Mouse (Mus musculus): Measurements from ENCODE around the gene Atg10. TPM values are rescaled to one million over a fixed set of nuclear protein-coding genes. Genes with fewer than 3 reads are reported as not detected.

Gene Atg10
- polyA plus RNA-seq, 1 experiment from 2014 or later = 13.6 TPM

DNA sequence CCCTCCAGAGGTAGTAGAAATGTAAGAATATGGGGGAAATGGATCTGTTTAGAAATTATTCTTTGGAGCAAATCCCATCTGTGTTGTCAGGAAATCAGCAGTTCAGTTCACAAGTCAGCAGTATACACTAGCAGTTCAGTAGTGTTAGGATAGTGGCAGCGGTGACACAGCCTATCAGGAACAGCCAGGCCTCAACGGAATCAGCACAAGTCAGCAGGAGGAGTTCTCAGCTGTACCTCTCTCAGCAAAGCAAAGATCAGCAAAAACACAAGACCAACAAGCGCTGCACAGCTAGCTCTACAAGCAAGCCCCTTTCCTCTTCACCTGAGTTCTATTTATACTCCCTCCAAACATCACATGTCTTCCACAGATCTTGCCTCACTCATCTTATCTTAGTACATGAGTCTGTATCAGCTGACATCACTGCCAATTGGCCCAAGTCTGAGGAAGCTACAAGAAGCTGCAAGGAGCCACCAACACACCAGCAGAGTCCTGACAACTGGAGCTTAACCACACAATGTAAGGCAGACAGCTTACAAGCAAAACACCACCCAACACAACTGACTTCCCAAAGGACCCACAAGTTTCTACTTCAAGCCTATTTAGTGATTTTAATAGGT is 38.4 kb downstream of the Atg10 start:
- no peaks in the 10 kb centered on the region for H3K27me3 ChIP-seq (ENCODE audit: control insufficient read depth, insufficient read depth, low read length)
- H3K4me2 ChIP-seq (ENCODE audit: low read depth, severe bottlenecking) = no peak overlapping the region
- no peak for ATAC-seq (ENCODE audit: insufficient number of reproducible peaks, low FRiP score, low TSS enrichment, low read depth)
- H3K36me3 ChIP-seq (ENCODE audit: control insufficient read depth, insufficient read depth, low read length) = no peaks in the 10 kb centered on the region
- no peak overlapping the region for H3K27ac ChIP-seq (replicated peaks; ENCODE audit: low read depth, low read length)
- H3K9me3 ChIP-seq (ENCODE audit: control insufficient read depth, low read length) = no peaks in the 10 kb centered on the region
- H3K4me3 ChIP-seq (ENCODE audit: low read depth, low read length) = no peak overlapping the region
- peaks cover 5% of the 10 kb centered on the region; the same call in 1 of the 2 replicates for H3K4me1 ChIP-seq (ENCODE audit: control insufficient read depth, insufficient read depth, low read length)
- no peak for DNase-seq (ENCODE audit: low spot score)
- H3K9ac ChIP-seq (ENCODE audit: low read length) = no peak overlapping the region
- 87% methylated on average over 3 of the region's 3 CpGs for WGBS

DNA sequence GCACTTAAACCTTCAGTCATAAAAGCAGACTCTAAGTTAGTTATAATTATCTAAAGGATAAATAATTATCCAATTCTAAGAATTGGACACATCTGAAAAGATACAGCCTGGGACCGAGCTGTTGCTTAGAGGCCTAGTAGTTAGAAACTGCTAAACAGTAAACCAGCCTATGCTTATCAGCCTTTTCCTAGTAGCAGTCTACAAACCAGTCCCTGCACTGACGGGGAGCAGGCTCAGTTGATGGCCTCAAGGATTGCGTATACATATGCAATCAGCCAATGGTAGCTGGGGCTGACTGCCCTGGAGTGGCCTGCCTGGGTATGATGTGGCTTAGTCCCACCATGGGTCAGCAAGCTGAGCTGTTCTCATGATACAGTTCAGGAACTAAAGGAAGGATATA is 39.5 kb downstream of the Atg10 start:
- Histone ChIP-seq H3K9me3 (ENCODE audit: control insufficient read depth, low read length) (no peaks in the 10 kb centered on the region), H3K4me3 (ENCODE audit: low read depth, low read length) (no peak overlapping the region), H3K27ac (replicated peaks; ENCODE audit: low read depth, low read length) (no peak overlapping the region), H3K27me3 (ENCODE audit: control insufficient read depth, insufficient read depth, low read length) (no peaks in the 10 kb centered on the region), H3K4me1 (ENCODE audit: control insufficient read depth, insufficient read depth, low read length) (peaks cover 5% of the 10 kb centered on the region), H3K4me2 (ENCODE audit: low read depth, severe bottlenecking) (no peak overlapping the region), H3K36me3 (ENCODE audit: control insufficient read depth, insufficient read depth, low read length) (no peaks in the 10 kb centered on the region), H3K9ac (ENCODE audit: low read length) (no peak overlapping the region)
- WGBS = 65% methylated on average over 3 of the region's 3 CpGs
- ATAC-seq (ENCODE audit: insufficient number of reproducible peaks, low FRiP score, low TSS enrichment, low read depth) (no peak), DNase-seq (ENCODE audit: low spot score) (no peak)

DNA sequence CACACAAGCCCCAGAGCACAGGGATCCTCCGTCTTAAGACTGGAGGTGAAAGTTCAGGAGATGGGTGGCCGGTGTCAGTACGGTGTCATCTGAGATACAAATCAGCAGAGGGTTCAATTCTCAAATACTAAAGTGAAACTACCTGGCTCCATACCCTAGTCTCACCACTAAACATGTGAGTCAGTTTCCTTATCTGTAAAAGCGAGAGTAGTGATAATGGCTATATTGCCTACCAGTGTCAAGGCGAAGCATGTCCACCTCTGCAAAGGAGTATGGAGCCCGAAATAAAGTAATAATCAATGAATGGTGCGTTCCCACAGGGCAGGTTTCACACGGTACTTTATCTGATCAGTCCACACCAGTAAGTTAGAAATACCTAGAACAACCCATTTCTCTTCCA is 43.4 kb downstream of the Atg10 start:
- no peak for ATAC-seq (ENCODE audit: insufficient number of reproducible peaks, low FRiP score, low TSS enrichment, low read depth)
- peaks cover 3% of the 10 kb centered on the region for H3K4me1 ChIP-seq (ENCODE audit: control insufficient read depth, insufficient read depth, low read length)
- no peaks in the 10 kb centered on the region for H3K36me3 ChIP-seq (ENCODE audit: control insufficient read depth, insufficient read depth, low read length)
- H3K9ac ChIP-seq (ENCODE audit: low read length) = no peak overlapping the region
- H3K9me3 ChIP-seq (ENCODE audit: control insufficient read depth, low read length) = no peaks in the 10 kb centered on the region
- no peak overlapping the region for H3K4me3 ChIP-seq (ENCODE audit: low read depth, low read length)
- no peak overlapping the region for H3K27ac ChIP-seq (replicated peaks; ENCODE audit: low read depth, low read length)
- 91% methylated on average over 8 of the region's 8 CpGs for WGBS
- DNase-seq (ENCODE audit: low spot score) = no peak
- H3K4me2 ChIP-seq (ENCODE audit: low read depth, severe bottlenecking) = no peak overlapping the region
- H3K27me3 ChIP-seq (ENCODE audit: control insufficient read depth, insufficient read depth, low read length) = no peaks in the 10 kb centered on the region

DNA sequence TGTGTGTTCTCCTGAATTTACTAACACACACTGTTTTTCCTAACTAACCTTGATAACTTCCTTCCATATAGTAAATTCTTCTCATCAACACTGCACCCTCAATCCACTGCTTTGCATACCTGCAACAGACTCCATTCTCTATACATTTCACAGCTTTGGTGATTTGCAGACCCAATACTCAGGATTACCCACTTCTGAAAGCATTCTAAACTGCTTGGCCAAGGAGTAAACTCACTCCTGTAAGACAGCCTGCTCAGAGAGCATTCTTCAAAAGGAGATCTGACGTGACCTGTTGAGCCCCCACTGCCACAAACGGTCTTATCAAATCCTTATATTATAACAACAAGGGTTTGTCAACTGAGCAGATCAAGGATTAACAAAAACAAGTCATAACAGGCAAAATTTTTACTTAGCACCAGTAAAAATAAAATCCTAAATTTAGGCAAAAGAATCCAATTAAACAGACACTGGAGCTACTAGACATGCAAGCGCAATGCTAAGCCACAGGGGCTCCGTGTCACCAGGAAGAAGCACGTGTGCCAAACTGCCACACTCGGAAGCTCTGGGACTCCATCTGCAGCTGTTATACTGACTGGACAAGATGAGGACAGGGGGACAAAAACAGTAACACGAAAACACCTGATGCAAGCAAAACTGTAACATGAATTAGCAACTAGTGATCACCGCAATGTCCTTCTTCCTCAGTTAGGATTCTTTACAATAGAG is 44.4 kb downstream of the Atg10 start:
- Histone ChIP-seq H3K36me3 (ENCODE audit: control insufficient read depth, insufficient read depth, low read length) (no peaks in the 10 kb centered on the region), H3K4me3 (ENCODE audit: low read depth, low read length) (no peak overlapping the region), H3K27ac (replicated peaks; ENCODE audit: low read depth, low read length) (no peak overlapping the region), H3K9me3 (ENCODE audit: control insufficient read depth, low read length) (no peaks in the 10 kb centered on the region), H3K9ac (ENCODE audit: low read length) (no peak overlapping the region), H3K4me2 (ENCODE audit: low read depth, severe bottlenecking) (no peak overlapping the region), H3K4me1 (ENCODE audit: control insufficient read depth, insufficient read depth, low read length) (peaks cover 3% of the 10 kb centered on the region), H3K27me3 (ENCODE audit: control insufficient read depth, insufficient read depth, low read length) (no peaks in the 10 kb centered on the region)
- DNase-seq (ENCODE audit: low spot score) = no peak
- no peak for ATAC-seq (ENCODE audit: insufficient number of reproducible peaks, low FRiP score, low TSS enrichment, low read depth)
- 67% methylated on average over 8 of the region's 8 CpGs for WGBS

DNA sequence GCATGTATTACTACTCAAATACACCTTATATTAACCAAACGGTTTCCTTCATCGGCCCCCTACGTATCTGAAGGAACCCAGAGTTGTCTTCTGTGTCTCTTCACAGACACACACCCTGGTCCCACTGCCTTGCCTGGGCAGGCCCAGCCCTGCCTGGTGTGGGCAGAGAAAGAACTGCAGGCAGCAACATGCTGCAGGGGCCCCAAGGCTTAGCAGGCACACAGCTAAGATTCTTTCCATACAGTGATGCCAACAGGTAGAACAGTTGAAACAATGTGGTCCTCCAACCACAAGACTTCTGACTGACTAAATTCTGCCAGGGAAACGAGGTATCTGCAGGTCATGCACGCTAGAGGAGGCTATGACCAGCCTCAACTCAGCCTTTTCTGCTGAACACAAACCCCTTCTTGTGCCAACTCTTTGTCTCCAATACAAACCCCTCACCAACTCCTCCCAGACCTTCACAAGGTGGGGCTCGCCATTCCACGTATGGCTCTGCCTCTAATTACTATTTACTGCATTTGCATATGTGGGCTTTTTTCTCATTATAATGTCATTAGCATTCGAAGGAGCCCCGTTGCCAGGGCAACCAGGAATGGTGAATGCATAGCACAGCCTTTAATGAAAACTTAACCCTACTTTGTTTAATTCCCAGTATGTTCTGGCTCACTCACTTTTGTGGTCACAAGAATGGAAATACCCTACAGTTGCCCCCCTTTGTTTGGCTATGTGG is 45.2 kb downstream of the Atg10 start:
- Histone ChIP-seq H3K27me3 (ENCODE audit: control insufficient read depth, insufficient read depth, low read length) (no peaks in the 10 kb centered on the region), H3K9ac (ENCODE audit: low read length) (no peak overlapping the region; the same call in 1 of the 2 replicates), H3K4me1 (ENCODE audit: control insufficient read depth, insufficient read depth, low read length) (peaks cover 3% of the 10 kb centered on the region), H3K36me3 (ENCODE audit: control insufficient read depth, insufficient read depth, low read length) (no peaks in the 10 kb centered on the region), H3K4me3 (ENCODE audit: low read depth, low read length) (no peak overlapping the region), H3K9me3 (ENCODE audit: control insufficient read depth, low read length) (no peaks in the 10 kb centered on the region), H3K4me2 (ENCODE audit: low read depth, severe bottlenecking) (no peak overlapping the region), H3K27ac (replicated peaks; ENCODE audit: low read depth, low read length) (no peak overlapping the region)
- WGBS = 59% methylated on average over 9 of the region's 9 CpGs
- DNase-seq (ENCODE audit: low spot score) (no peak), ATAC-seq (ENCODE audit: insufficient number of reproducible peaks, low FRiP score, low TSS enrichment, low read depth) (no peak)

- no peak overlapping the region for H3K27ac ChIP-seq (replicated peaks; ENCODE audit: low read depth, low read length)
- 68% methylated on average over 3 of the region's 3 CpGs for WGBS
Measured at GRCm38 (mm10) chr13:91175347-91175746, 48.4 kb downstream of the Atg10 start.

DNA sequence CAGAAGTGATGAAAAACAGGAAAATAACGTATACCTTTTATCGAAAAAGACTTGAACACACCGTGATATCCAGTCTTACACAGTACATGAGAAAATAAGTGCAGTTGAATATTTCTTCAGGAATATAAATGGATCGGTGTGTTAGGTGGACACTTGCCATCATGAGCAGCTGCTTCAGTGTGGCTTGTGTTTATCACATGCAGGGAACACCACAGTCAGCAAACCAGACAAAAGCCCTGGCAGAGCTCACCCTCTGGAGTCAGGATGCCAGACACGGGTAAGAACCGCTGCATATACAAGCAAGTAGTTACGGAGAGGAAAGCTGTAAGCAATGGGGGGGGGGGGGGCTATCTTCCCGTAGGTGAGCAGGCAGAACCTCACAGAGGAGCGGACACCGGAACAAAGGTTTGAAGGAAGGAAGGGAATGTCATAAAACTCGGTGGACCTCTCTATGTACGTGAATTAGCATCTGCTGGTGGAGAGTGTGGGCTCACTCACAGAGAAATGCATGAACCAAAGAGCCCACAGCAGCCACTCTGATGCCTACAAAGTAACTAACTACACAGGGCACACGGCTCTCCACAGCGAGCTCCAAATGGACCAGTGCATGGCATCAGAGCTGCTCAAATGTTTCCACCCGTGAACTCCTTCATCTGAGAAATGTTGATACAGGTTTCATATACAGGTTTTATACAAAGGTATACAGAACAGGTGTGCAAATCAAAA is 51.8 kb downstream of the Atg10 start:
- Histone ChIP-seq H3K9me3 (ENCODE audit: control insufficient read depth, low read length) (no peaks in the 10 kb centered on the region), H3K9ac (ENCODE audit: low read length) (no peak overlapping the region), H3K4me3 (ENCODE audit: low read depth, low read length) (no peak overlapping the region), H3K36me3 (ENCODE audit: control insufficient read depth, insufficient read depth, low read length) (no peaks in the 10 kb centered on the region), H3K4me2 (ENCODE audit: low read depth, severe bottlenecking) (no peak overlapping the region), H3K27ac (replicated peaks; ENCODE audit: low read depth, low read length) (no peak overlapping the region), H3K27me3 (ENCODE audit: control insufficient read depth, insufficient read depth, low read length) (no peaks in the 10 kb centered on the region), H3K4me1 (ENCODE audit: control insufficient read depth, insufficient read depth, low read length) (no peaks in the 10 kb centered on the region)
- DNase-seq (ENCODE audit: low spot score) (peak; percentile 20), ATAC-seq (ENCODE audit: insufficient number of reproducible peaks, low FRiP score, low TSS enrichment, low read depth) (no peak)
- 82% methylated on average over 15 of the region's 15 CpGs for WGBS

More at GRCm38 (mm10) chr13:91175347-91175746, 48.4 kb downstream of the Atg10 start:
- Histone ChIP-seq H3K4me2 (ENCODE audit: low read depth, severe bottlenecking) (no peak overlapping the region), H3K4me1 (ENCODE audit: control insufficient read depth, insufficient read depth, low read length) (peaks cover 3% of the 10 kb centered on the region), H3K9ac (ENCODE audit: low read length) (no peak overlapping the region), H3K36me3 (ENCODE audit: control insufficient read depth, insufficient read depth, low read length) (no peaks in the 10 kb centered on the region), H3K27me3 (ENCODE audit: control insufficient read depth, insufficient read depth, low read length) (no peaks in the 10 kb centered on the region), H3K9me3 (ENCODE audit: control insufficient read depth, low read length) (no peaks in the 10 kb centered on the region), H3K4me3 (ENCODE audit: low read depth, low read length) (no peak overlapping the region)
- no peak for DNase-seq (ENCODE audit: low spot score)
- ATAC-seq (ENCODE audit: insufficient number of reproducible peaks, low FRiP score, low TSS enrichment, low read depth) = no peak

DNA sequence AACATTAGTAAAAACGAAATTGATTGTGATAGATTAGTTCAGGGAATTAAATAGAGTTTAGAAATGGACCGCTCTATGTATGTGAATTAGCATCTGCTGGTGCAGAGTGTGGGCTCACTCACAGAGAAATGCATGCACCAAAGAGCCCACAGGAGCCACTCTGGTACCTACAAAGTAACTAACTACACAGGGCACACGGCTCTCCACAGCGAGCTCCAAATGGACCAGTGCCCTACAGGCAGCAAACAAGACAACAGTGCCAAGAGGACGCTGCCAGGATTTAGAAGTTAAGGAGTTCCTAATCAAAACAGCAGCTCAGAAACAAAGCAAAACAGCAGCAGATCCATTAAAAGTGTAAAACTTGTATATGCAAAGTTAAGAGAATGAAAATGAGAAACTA is 52.6 kb downstream of the Atg10 start:
- H3K36me3 ChIP-seq (ENCODE audit: control insufficient read depth, insufficient read depth, low read length) = no peaks in the 10 kb centered on the region
- H3K9ac ChIP-seq (ENCODE audit: low read length) = no peak overlapping the region
- ATAC-seq (ENCODE audit: insufficient number of reproducible peaks, low FRiP score, low TSS enrichment, low read depth) (no peak), DNase-seq (ENCODE audit: low spot score) (no peak)
- H3K4me3 ChIP-seq (ENCODE audit: low read depth, low read length) = no peak overlapping the region
- no peak overlapping the region for H3K4me2 ChIP-seq (ENCODE audit: low read depth, severe bottlenecking)
- no peaks in the 10 kb centered on the region for H3K4me1 ChIP-seq (ENCODE audit: control insufficient read depth, insufficient read depth, low read length)
- 86% methylated on average over 5 of the region's 5 CpGs for WGBS
- H3K27me3 ChIP-seq (ENCODE audit: control insufficient read depth, insufficient read depth, low read length) = no peaks in the 10 kb centered on the region
- no peaks in the 10 kb centered on the region for H3K9me3 ChIP-seq (ENCODE audit: control insufficient read depth, low read length)
- no peak overlapping the region for H3K27ac ChIP-seq (replicated peaks; ENCODE audit: low read depth, low read length)

Data from limb, embryonic 11.5 days (tissue).